Mouse (Mus musculus): ENCODE measurements at regions not wholly inside any gene's neighbourhood (a gene's known extent, or its start where the extent isn't known, plus 50 kb on each side); places are given as distances from the start of the nearest gene placed in this dataset.

GRCm38 (mm10) chr16:47081896-47082295 is 583.6 kb upstream of the Nectin3 start:
- H3K9me3 ChIP-seq (replicated peaks), result no peaks in the 10 kb centered on the region
- H3K4me3 ChIP-seq, result no peak overlapping the region
- 93% methylated on average over 4 of the region's 4 CpGs for WGBS
- no peak for DNase-seq (ENCODE audit: low spot score)
- H3K36me3 ChIP-seq, result no peaks in the 10 kb centered on the region
- H3K4me1 ChIP-seq, result no peaks in the 10 kb centered on the region
- no peaks in the 10 kb centered on the region for H3K27me3 ChIP-seq (ENCODE audit: low read depth, poor library complexity, severe bottlenecking)
- no peak overlapping the region for H3K27ac ChIP-seq

- Histone ChIP-seq H3K27ac (no peak overlapping the region), H3K27me3 (ENCODE audit: low read depth, poor library complexity, severe bottlenecking) (no peaks in the 10 kb centered on the region), H3K4me1 (no peaks in the 10 kb centered on the region), H3K36me3 (no peaks in the 10 kb centered on the region), H3K9me3 (replicated peaks) (no peaks in the 10 kb centered on the region), H3K4me3 (no peak overlapping the region)
- 85% methylated on average over 2 of the region's 2 CpGs for WGBS
- no peak for DNase-seq (ENCODE audit: low spot score)
Measured at GRCm38 (mm10) chr16:47080330-47080729, 582.0 kb upstream of the Nectin3 start.

GRCm38 (mm10) chr16:47059293-47059963 is 561.1 kb upstream of the Nectin3 start:
- no peak overlapping the region for H3K4me3 ChIP-seq
- H3K27ac ChIP-seq, result no peak overlapping the region
- no peaks in the 10 kb centered on the region for H3K27me3 ChIP-seq (ENCODE audit: low read depth, poor library complexity, severe bottlenecking)
- 89% methylated on average over 8 of the region's 8 CpGs for WGBS
- H3K9me3 ChIP-seq (replicated peaks), result no peaks in the 10 kb centered on the region
- no peak for DNase-seq (ENCODE audit: low spot score)
- no peaks in the 10 kb centered on the region for H3K4me1 ChIP-seq
- H3K36me3 ChIP-seq, result no peaks in the 10 kb centered on the region

GRCm38 (mm10) chr16:47058811-47059210 is 560.5 kb upstream of the Nectin3 start:
- WGBS, result 91% methylated on average over 5 of the region's 5 CpGs
- Histone ChIP-seq H3K4me3 (no peak overlapping the region), H3K9me3 (replicated peaks) (no peaks in the 10 kb centered on the region), H3K27me3 (ENCODE audit: low read depth, poor library complexity, severe bottlenecking) (no peaks in the 10 kb centered on the region), H3K4me1 (no peaks in the 10 kb centered on the region), H3K36me3 (no peaks in the 10 kb centered on the region), H3K27ac (no peak overlapping the region)
- DNase-seq (ENCODE audit: low spot score), result no peak

- H3K27ac ChIP-seq, result no peak overlapping the region
- no peaks in the 10 kb centered on the region for H3K27me3 ChIP-seq (ENCODE audit: low read depth, poor library complexity, severe bottlenecking)
- H3K4me1 ChIP-seq, result no peaks in the 10 kb centered on the region
- H3K4me3 ChIP-seq, result no peak overlapping the region
- no peaks in the 10 kb centered on the region for H3K36me3 ChIP-seq
- no peak for DNase-seq (ENCODE audit: low spot score)
- no peaks in the 10 kb centered on the region for H3K9me3 ChIP-seq (replicated peaks)
Measured at GRCm38 (mm10) chr16:47025971-47026370, 527.6 kb upstream of the Nectin3 start.

- WGBS, result 91% methylated on average over 3 of the region's 3 CpGs
- no peak overlapping the region for H3K4me3 ChIP-seq
- no peaks in the 10 kb centered on the region for H3K27me3 ChIP-seq (ENCODE audit: low read depth, poor library complexity, severe bottlenecking)
- no peak overlapping the region for H3K27ac ChIP-seq
- no peaks in the 10 kb centered on the region for H3K36me3 ChIP-seq
- no peaks in the 10 kb centered on the region for H3K9me3 ChIP-seq (replicated peaks)
- H3K4me1 ChIP-seq, result no peaks in the 10 kb centered on the region
- DNase-seq (ENCODE audit: low spot score), result no peak
Measured at GRCm38 (mm10) chr16:47017486-47017885, 519.2 kb upstream of the Nectin3 start.

- Histone ChIP-seq H3K27me3 (ENCODE audit: low read depth, poor library complexity, severe bottlenecking) (no peaks in the 10 kb centered on the region), H3K9me3 (replicated peaks) (no peaks in the 10 kb centered on the region), H3K27ac (no peak overlapping the region), H3K4me1 (no peaks in the 10 kb centered on the region), H3K36me3 (no peaks in the 10 kb centered on the region), H3K4me3 (no peak overlapping the region)
- WGBS, result 82% methylated on average over 6 of the region's 6 CpGs
- DNase-seq (ENCODE audit: low spot score), result no peak
Measured at GRCm38 (mm10) chr16:46982910-46983600, 484.7 kb upstream of the Nectin3 start.

- Histone ChIP-seq H3K9me3 (replicated peaks) (no peaks in the 10 kb centered on the region), H3K4me1 (no peaks in the 10 kb centered on the region), H3K27ac (no peak overlapping the region), H3K36me3 (no peaks in the 10 kb centered on the region), H3K4me3 (no peak overlapping the region), H3K27me3 (ENCODE audit: low read depth, poor library complexity, severe bottlenecking) (no peaks in the 10 kb centered on the region)
- DNase-seq (ENCODE audit: low spot score), result no peak
- WGBS, result 74% methylated on average over 5 of the region's 5 CpGs
Measured at GRCm38 (mm10) chr16:46982272-46982909, 484.1 kb upstream of the Nectin3 start.

- Histone ChIP-seq H3K36me3 (no peaks in the 10 kb centered on the region), H3K4me1 (no peaks in the 10 kb centered on the region), H3K27me3 (ENCODE audit: low read depth, poor library complexity, severe bottlenecking) (no peaks in the 10 kb centered on the region), H3K9me3 (replicated peaks) (no peaks in the 10 kb centered on the region), H3K4me3 (no peak overlapping the region), H3K27ac (no peak overlapping the region)
- no peak for DNase-seq (ENCODE audit: low spot score)
- 92% methylated on average over 7 of the region's 7 CpGs for WGBS
Measured at GRCm38 (mm10) chr16:46965741-46966140, 467.4 kb upstream of the Nectin3 start.

GRCm38 (mm10) chr16:46956990-46957389 is 458.7 kb upstream of the Nectin3 start:
- Histone ChIP-seq H3K9me3 (replicated peaks) (no peaks in the 10 kb centered on the region), H3K27ac (no peak overlapping the region), H3K4me3 (no peak overlapping the region), H3K36me3 (no peaks in the 10 kb centered on the region), H3K4me1 (no peaks in the 10 kb centered on the region), H3K27me3 (ENCODE audit: low read depth, poor library complexity, severe bottlenecking) (no peaks in the 10 kb centered on the region)
- 100% methylated on average over 1 of the region's 1 CpGs for WGBS
- DNase-seq (ENCODE audit: low spot score), result no peak

- no peaks in the 10 kb centered on the region for H3K9me3 ChIP-seq (replicated peaks)
- H3K4me1 ChIP-seq, result no peaks in the 10 kb centered on the region
- no peak overlapping the region for H3K4me3 ChIP-seq
- no peak overlapping the region for H3K27ac ChIP-seq
- H3K36me3 ChIP-seq, result no peaks in the 10 kb centered on the region
- 64% methylated on average over 3 of the region's 3 CpGs for WGBS
- H3K27me3 ChIP-seq (ENCODE audit: low read depth, poor library complexity, severe bottlenecking), result no peaks in the 10 kb centered on the region
- DNase-seq (ENCODE audit: low spot score), result peak; percentile 27
Measured at GRCm38 (mm10) chr16:46926060-46926459, 427.7 kb upstream of the Nectin3 start.

GRCm38 (mm10) chr16:46894576-46895203 is 396.4 kb upstream of the Nectin3 start:
- H3K4me3 ChIP-seq, result no peak overlapping the region
- 89% methylated on average over 2 of the region's 2 CpGs for WGBS
- H3K36me3 ChIP-seq, result no peaks in the 10 kb centered on the region
- no peaks in the 10 kb centered on the region for H3K4me1 ChIP-seq
- no peaks in the 10 kb centered on the region for H3K9me3 ChIP-seq (replicated peaks)
- no peak for DNase-seq (ENCODE audit: low spot score)
- no peak overlapping the region for H3K27ac ChIP-seq
- H3K27me3 ChIP-seq (ENCODE audit: low read depth, poor library complexity, severe bottlenecking), result no peaks in the 10 kb centered on the region

- Histone ChIP-seq H3K4me1 (no peaks in the 10 kb centered on the region), H3K27me3 (ENCODE audit: low read depth, poor library complexity, severe bottlenecking) (no peaks in the 10 kb centered on the region), H3K4me3 (no peak overlapping the region), H3K27ac (no peak overlapping the region), H3K9me3 (replicated peaks) (no peaks in the 10 kb centered on the region), H3K36me3 (no peaks in the 10 kb centered on the region)
- no peak for DNase-seq (ENCODE audit: low spot score)
- 90% methylated on average over 2 of the region's 2 CpGs for WGBS
Measured at GRCm38 (mm10) chr16:46878739-46879138, 380.4 kb upstream of the Nectin3 start.

Measured in limb, embryonic 10.5 days (tissue).